Mouse (Mus musculus) forebrain, embryonic 13.5 days (tissue): Measurements from ENCODE around the gene Ncbp3. TPM values are rescaled to one million over a fixed set of nuclear protein-coding genes. Genes with fewer than 3 reads are reported as not detected.

ENCODE experiments used
- ATAC-seq: fragments of 200-750 bp; cut with Nextera tagmentation; 2 replicates; pipeline ENCODE4 v1.8.0; 2017
- H3K27ac ChIP-seq: fragments of 300-500 bp; sonication (generic); 2 replicates; pipeline ENCODE4 v1.5.1; 2015; ENCODE audit warnings: inconsistent platforms, mild to moderate bottlenecking, moderate library complexity
- H3K27me3 ChIP-seq: fragments of 300-500 bp; sonication (generic); 2 replicates; pipeline ENCODE4 v1.6.1; 2015; ENCODE audit warnings: mild to moderate bottlenecking, inconsistent platforms
- H3K36me3 ChIP-seq: fragments of 300-500 bp; sonication (generic); 2 replicates; pipeline ENCODE4 v1.6.1; 2015; ENCODE audit warnings: mild to moderate bottlenecking, inconsistent platforms; ENCODE audit not compliant: poor library complexity, severe bottlenecking
- H3K4me1 ChIP-seq: fragments of 300-500 bp; sonication (generic); 2 replicates; pipeline ENCODE4 v1.6.1; 2015; ENCODE audit warnings: inconsistent platforms
- H3K4me2 ChIP-seq: fragments of 300-500 bp; sonication (generic); 2 replicates; pipeline ENCODE4 v1.6.1; 2015; ENCODE audit warnings: inconsistent platforms, mild to moderate bottlenecking, moderate library complexity
- H3K4me3 ChIP-seq: fragments of 300-500 bp; sonication (generic); 2 replicates; pipeline ENCODE4 v1.5.1; 2015; ENCODE audit warnings: mild to moderate bottlenecking, inconsistent platforms
- H3K9ac ChIP-seq: fragments of 300-500 bp; sonication (generic); 2 replicates; pipeline ENCODE4 v1.6.1; 2015; ENCODE audit warnings: mild to moderate bottlenecking, inconsistent platforms
- H3K9me3 ChIP-seq: fragments of 300-500 bp; sonication (generic); replicated peaks from 2 replicates; pipeline ENCODE4 v1.6.1; 2016; ENCODE audit warnings: inconsistent platforms
- WGBS: fragments of 180-500 bp; shearing (Covaris S2); methylation state at CpG from one replicate; pipeline ENCODE4 v1.1.7; 2015; 5-methylcytosine and 5-hydroxymethylcytosine counted together
- polyA plus RNA-seq: library from polyadenylated mRNA; unstranded; fragments of >200 nt; fragmentation: Nextera tagmentation; extraction: Ambion mirVana; gene quantifications from 2 replicates; pipeline ENCODE4 v1.2.1, GENCODE M21; 2015

Ncbp3 gene
- polyA plus RNA-seq, 1 experiment from 2014 or later: 12.8 TPM

DNA sequence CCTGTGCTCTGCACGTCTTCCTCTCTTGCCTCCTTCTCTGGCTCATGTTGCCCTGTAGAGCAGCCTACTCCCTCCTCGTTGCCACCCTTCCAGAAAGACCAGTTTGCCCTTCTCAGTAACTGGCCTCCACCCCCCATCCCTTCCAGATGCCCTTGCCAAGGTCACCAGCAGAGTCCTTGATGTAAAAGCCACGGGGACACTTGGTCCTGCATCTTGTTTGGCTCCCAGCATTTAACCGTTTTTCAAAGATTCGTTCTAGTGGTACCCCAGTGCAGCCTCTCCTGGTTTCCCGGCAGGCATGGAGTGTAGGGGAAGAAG, 31.5 kb upstream of the Ncbp3 start:
- Histone ChIP-seq H3K36me3 (no peaks in the 10 kb centered on the region), H3K9me3 (no peaks in the 10 kb centered on the region), H3K27ac (no peak overlapping the region), H3K4me3 (no peak overlapping the region), H3K4me2 (no peak overlapping the region), H3K4me1 (peaks cover 22% of the 10 kb centered on the region), H3K9ac (no peak overlapping the region), H3K27me3 (peaks cover 23% of the 10 kb centered on the region)
- no peak for ATAC-seq
- WGBS: 71% methylated on average over 6 of the region's 6 CpGs

DNA sequence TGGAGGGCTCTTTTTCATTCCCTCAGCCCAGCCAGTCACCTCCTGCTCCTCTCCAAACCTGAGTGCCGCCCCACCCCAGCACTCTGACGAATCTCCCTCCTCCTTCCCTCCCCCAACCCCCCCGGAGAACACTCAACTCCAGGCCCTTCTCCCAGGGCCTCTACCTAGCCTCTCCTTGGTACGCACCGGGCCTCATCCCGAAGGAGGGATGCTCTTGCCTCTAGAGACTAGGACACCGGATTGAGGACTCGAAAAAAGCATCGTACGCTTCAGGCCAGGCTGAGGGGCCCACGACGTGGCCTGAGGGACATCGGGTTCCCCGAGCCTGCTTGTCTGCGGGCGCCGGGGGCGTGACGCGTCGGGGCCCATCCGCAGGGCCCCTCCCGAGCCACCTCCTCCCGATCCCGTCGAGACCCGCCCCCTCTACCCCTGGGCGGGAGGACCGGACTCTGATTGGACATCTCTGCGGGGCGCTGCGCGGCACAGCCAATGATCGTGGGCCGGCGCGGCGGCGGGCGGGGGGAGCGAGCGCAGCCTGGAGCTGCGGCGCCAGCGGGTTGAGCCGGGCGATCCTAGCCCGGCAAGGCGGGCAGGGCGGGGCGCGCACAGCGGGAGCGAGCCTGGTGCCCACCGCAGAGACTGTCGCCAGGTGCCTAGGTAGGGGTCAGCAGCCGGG, 29.0 kb upstream of the Ncbp3 start, which contains the start of gene Camkk1:
Camkk1 (plus strand) TSS at position 538 of the 676 bp plus-strand sequence.
- no peaks in the 10 kb centered on the region for H3K36me3 ChIP-seq
- no peaks in the 10 kb centered on the region for H3K9me3 ChIP-seq
- peak within 1 kb of the TSS; percentile 97 for H3K4me2 ChIP-seq
- peak within 1 kb of the TSS; percentile 69 for H3K9ac ChIP-seq
- peaks cover 31% of the 10 kb centered on the region for H3K27me3 ChIP-seq
- peak; percentile 97 for ATAC-seq
- 0 out of 2 replicates have a peak within 1 kb of the TSS, but pooled peaks have one; percentile 17 for H3K27ac ChIP-seq
- H3K4me3 ChIP-seq: peak within 1 kb of the TSS; percentile 68
- WGBS: 2% methylated on average over 56 of the region's 57 CpGs
- H3K4me1 ChIP-seq: peaks cover 22% of the 10 kb centered on the region

DNA sequence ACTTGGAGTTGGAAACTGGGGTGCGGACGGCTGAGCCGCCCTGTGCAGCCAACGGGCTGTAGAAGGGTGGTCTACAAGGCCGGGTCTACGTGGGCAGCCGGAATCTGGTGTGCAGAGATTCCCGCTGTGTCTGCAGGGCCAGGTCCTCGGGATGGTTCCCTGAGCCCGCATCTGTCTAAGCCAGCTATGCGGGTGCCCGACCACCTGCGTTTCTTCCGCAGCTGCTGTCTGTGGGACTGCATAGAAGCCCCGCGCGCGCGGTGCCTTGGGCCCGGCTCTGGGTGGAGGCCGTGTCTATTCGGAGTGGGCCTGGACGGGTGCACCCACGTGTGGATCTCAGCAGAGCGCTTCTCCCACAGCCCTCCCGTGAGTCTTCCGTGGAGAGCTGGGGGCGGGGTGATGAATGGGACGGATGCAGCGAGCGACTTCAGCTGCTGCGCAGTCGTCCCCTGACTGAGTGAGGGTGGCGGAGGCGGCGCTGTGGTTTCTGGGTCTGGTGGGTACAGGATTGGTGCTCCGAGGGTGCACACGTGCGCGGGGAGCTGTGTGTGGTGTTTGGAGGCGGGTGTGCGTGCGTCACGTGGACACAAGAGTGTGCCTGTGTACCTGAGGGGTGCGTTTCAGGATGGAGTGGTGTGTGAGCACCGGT, 28.3 kb upstream of the Ncbp3 start:
- ATAC-seq: peak; percentile 70
- WGBS: under 1% methylated on average over 46 of the region's 46 CpGs
- Histone ChIP-seq H3K27ac (0 out of 2 replicates have a peak overlapping the region, but pooled peaks have one; percentile 17), H3K27me3 (peaks cover 31% of the 10 kb centered on the region), H3K36me3 (no peaks in the 10 kb centered on the region), H3K4me3 (peak overlapping the region; percentile 68), H3K4me1 (peaks cover 22% of the 10 kb centered on the region), H3K9me3 (no peaks in the 10 kb centered on the region), H3K9ac (peak overlapping the region; percentile 69), H3K4me2 (peak overlapping the region; percentile 97)

DNA sequence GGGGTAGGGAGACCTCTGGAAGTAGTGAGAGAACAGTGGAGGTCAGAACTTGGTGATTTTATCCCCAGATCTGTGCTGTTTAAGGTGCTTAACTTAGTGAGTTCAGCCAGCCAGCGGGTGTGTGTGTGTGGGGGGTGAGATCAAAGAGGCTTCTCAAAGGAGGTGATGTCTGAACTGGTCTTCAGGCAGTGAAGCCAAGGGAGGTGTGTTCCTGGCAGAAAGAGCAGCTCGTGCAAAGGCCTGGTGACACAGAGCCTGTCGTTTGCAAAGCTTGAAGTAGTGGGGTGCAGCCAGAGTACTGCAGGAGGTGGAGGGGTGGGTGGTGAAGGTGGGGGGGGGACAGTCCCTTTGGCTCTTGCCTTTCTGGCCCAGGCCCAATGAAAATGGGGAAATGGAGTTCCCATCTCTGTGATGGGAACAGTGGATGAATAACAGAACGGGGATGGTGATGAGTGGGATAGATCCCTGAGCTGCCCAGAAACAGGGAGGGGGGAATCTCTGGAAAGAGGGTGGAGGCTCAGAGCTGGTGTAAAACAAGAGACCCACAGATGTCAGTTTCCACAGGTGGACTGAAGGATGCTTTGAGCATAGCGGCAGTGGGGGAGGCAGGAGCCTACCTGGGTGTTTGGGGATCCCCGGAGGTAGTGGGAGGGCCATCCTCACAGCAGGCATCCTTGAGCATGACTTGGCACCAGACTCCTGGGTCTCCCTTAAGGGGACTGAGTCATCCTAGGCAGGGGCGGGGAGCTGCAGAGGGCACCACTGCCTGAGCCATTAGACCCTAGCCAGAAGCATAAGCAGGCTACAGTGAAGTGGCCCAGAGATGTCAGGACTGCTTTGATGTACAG, 26.4 kb upstream of the Ncbp3 start:
- no peaks in the 10 kb centered on the region for H3K9me3 ChIP-seq
- no peak for ATAC-seq
- H3K9ac ChIP-seq: peak overlapping the region; percentile 8; the same call in 1 of the 2 replicates
- H3K27me3 ChIP-seq: peaks cover 31% of the 10 kb centered on the region
- no peak overlapping the region for H3K4me2 ChIP-seq
- no peaks in the 10 kb centered on the region for H3K36me3 ChIP-seq
- no peak overlapping the region for H3K4me3 ChIP-seq
- WGBS: 64% methylated on average over 7 of the region's 7 CpGs
- H3K27ac ChIP-seq: no peak overlapping the region
- H3K4me1 ChIP-seq: peaks cover 15% of the 10 kb centered on the region

DNA sequence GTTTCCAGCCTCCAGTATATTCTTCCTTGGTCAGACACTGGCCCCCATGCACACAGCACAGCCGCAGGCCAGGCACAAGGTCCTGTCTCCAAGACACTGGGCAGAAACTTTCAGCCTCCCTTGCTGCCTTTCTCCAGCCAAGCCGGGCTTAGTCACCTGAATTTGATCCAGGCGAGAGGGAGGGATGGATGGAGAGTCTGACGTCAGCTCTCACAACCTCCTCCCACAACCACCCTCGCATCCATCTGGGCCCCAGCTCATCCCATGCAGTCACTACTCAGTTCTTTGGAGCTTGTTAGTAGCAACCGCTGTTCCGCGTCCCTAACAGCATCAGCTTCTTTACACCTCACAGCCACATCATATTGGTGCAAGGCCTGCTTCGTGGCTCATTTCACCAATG, 24.5 kb upstream of the Ncbp3 start:
- no peak overlapping the region for H3K27ac ChIP-seq
- H3K4me3 ChIP-seq: no peak overlapping the region
- H3K4me2 ChIP-seq: no peak overlapping the region
- ATAC-seq: no peak
- H3K27me3 ChIP-seq: peaks cover 26% of the 10 kb centered on the region
- WGBS: 54% methylated on average over 9 of the region's 9 CpGs
- no peaks in the 10 kb centered on the region for H3K9me3 ChIP-seq
- H3K4me1 ChIP-seq: peaks cover 14% of the 10 kb centered on the region
- H3K36me3 ChIP-seq: no peaks in the 10 kb centered on the region
- no peak overlapping the region for H3K9ac ChIP-seq

DNA sequence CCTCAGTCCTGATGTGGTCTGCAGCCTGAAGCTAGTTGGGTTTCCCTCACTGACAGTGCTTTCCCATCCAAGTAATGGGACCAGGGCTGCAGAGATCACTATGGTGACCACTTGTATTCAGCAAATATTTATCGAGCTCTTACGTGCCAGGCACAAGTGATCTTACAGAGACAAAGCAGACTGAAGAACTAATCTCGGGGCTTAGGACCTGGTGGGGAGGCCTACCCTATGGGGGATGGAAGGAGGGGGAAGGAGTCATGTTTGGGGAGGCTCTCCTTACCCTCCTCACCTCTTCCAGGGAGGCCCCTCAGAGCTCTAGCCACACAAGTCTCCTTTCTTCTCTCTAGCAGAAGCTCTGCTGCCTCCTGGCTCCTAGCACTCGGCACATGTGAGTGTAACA, 23.8 kb upstream of the Ncbp3 start:
- Histone ChIP-seq H3K9ac (no peak overlapping the region), H3K4me2 (no peak overlapping the region), H3K27ac (no peak overlapping the region; the same call in 1 of the 2 replicates), H3K9me3 (no peaks in the 10 kb centered on the region), H3K4me1 (peaks cover 10% of the 10 kb centered on the region), H3K4me3 (no peak overlapping the region), H3K36me3 (no peaks in the 10 kb centered on the region), H3K27me3 (peaks cover 25% of the 10 kb centered on the region)
- 30% methylated on average over 4 of the region's 4 CpGs for WGBS
- no peak for ATAC-seq

DNA sequence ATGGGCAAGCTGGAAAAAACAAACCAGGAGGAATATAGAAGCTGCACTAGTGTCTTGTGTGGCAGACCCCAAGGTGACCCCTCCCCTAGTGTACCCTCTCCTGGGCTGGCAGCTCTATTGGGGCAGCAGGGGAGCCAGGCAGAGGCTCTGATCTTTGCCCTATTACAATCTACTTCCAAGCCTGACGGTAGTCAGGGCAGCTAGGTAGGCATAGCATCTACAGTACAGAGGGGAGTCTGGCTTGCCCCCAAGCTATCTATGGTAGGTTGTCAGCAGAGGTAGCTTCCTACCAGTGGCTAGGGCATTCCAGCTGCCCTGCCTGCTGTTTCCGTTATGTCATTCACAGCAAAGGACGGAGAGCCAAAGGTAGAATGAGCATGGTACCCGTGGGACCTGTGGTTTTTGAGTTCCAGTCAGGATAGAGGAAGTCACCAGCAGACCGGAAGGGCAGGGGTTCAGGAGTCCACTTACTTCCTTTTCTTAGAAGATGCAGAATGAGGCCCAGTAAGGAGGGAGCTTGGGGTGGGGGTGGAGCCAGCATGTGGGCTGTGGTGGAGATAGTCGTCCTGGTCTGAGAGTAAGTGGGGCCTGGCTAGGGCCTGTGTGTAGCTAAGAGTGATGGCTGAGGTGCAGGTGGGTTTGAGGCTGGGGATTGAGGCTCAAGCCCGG, 23.2 kb upstream of the Ncbp3 start:
- H3K27me3 ChIP-seq: peaks cover 25% of the 10 kb centered on the region
- H3K36me3 ChIP-seq: no peaks in the 10 kb centered on the region
- no peak overlapping the region for H3K4me3 ChIP-seq
- H3K27ac ChIP-seq: no peak overlapping the region; the same call in 1 of the 2 replicates
- H3K4me1 ChIP-seq: peaks cover 10% of the 10 kb centered on the region
- WGBS: 73% methylated on average over 7 of the region's 7 CpGs
- no peak for ATAC-seq
- H3K4me2 ChIP-seq: no peak overlapping the region
- no peak overlapping the region for H3K9ac ChIP-seq
- no peaks in the 10 kb centered on the region for H3K9me3 ChIP-seq

DNA sequence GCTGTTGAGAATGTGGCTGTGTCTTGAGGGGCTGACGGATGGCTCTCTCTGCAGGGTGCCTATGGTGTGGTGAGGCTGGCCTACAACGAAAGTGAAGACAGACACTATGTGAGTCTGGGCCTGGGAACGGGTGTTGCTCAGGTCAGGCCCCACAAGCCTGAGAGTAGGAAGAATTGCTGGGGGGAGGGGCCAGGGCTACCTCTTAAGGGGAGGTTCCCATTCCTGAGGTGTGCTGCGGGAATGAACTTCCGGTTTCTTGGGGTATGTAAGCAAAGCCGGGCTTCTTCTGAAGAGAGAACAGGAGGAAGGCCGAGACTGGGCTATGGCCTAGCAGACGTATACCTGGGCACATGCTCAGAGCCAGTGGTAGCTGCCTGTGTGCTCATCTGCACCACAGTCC, 20.6 kb upstream of the Ncbp3 start:
- peaks cover 8% of the 10 kb centered on the region for H3K4me1 ChIP-seq
- H3K9me3 ChIP-seq: no peaks in the 10 kb centered on the region
- WGBS: 65% methylated on average over 8 of the region's 8 CpGs
- ATAC-seq: no peak
- no peaks in the 10 kb centered on the region for H3K27me3 ChIP-seq
- H3K36me3 ChIP-seq: no peaks in the 10 kb centered on the region
- H3K4me2 ChIP-seq: no peak overlapping the region
- H3K27ac ChIP-seq: no peak overlapping the region
- H3K9ac ChIP-seq: no peak overlapping the region
- H3K4me3 ChIP-seq: no peak overlapping the region

DNA sequence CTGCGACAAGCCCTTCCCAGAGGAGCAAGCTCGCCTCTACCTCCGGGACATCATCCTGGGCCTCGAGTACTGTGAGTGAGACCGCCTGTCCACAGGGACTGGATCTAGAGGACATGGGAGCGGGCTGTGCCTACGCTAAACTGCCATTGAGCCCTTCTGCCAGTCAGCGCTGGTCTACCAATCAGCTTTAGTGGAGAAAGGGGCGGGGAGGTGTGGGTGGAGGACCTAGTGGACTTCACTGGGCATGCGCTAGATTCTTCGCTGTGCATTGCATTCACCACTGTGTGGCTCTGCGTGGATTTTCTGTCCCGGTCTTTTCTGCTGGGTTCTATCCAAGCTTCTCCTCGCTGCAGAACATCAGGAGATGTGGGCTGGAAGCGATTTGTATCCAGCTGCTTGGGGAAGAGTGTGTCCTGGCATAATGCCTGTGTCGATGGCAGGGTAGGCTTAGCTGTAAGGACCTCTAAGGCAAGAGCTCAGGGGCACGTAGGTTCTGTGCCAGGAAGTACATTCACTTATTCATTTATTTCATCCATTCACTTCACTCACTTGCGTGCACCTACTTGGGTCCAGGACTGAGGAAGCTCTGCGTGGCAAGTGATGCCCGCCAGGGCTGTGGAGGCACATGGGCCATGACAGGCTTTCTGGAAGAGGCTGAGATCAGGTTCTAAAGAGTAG, 16.6 kb upstream of the Ncbp3 start:
- peak overlapping the region; percentile 55 for H3K9ac ChIP-seq
- H3K9me3 ChIP-seq: no peaks in the 10 kb centered on the region
- peaks cover 8% of the 10 kb centered on the region for H3K4me1 ChIP-seq
- peaks cover 3% of the 10 kb centered on the region; the same call in 1 of the 2 replicates for H3K36me3 ChIP-seq
- H3K4me2 ChIP-seq: peak overlapping the region; percentile 64
- peak overlapping the region; percentile 29 for H3K4me3 ChIP-seq
- WGBS: 22% methylated on average over 20 of the region's 20 CpGs
- H3K27ac ChIP-seq: peak overlapping the region; percentile 80
- peak; percentile 96 for ATAC-seq
- H3K27me3 ChIP-seq: no peaks in the 10 kb centered on the region

DNA sequence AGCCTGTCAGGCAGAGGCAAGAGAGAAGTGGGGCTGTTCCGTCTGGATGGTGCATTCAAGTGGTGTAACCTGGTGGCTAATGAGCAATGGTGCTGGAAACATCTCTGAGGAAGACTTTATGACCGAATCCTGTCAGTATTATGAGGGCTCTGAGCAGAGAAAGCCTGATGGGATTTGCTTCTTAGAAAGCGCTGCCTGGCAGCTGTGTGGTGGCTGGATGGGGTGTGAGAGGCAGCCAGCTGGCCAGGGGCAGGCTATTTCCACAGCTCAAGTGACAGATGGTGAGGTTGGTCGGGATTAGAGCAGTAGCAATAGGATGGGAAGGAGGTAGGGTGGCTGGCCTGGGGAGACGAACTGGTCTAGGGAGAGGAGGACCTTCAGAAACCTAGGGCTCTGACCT, 16.0 kb upstream of the Ncbp3 start:
- 68% methylated on average over 5 of the region's 5 CpGs for WGBS
- Histone ChIP-seq H3K9ac (peak overlapping the region; percentile 55), H3K27ac (peak overlapping the region; percentile 80), H3K4me2 (peak overlapping the region; percentile 64), H3K4me3 (0 out of 2 replicates have a peak overlapping the region, but pooled peaks have one; percentile 29), H3K4me1 (peaks cover 8% of the 10 kb centered on the region), H3K36me3 (peaks cover 3% of the 10 kb centered on the region; the same call in 1 of the 2 replicates), H3K9me3 (no peaks in the 10 kb centered on the region), H3K27me3 (no peaks in the 10 kb centered on the region)
- peak; percentile 7; the same call in 1 of the 2 replicates for ATAC-seq

DNA sequence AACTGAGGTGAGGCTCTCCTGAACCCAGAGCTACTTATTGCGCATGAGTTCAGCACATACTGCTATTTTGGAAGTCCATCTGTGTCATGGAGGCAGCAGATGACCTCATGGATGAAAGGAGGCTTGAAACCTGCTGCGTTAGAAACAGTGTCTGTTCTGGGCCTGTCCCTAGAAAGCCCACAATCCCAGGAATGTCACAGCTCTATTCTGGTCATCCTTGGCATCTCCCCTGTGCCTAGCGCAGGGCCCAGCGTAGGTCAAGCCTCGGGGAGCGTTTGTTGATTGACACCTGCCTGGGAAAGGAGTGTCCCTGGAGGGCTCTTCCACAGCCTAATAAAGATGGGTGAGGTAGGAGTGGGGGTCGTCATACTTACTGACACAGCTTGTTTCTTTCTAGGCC, 11.5 kb upstream of the Ncbp3 start:
- Histone ChIP-seq H3K4me1 (peaks cover 6% of the 10 kb centered on the region), H3K4me3 (no peak overlapping the region), H3K9me3 (no peaks in the 10 kb centered on the region), H3K27ac (no peak overlapping the region), H3K4me2 (no peak overlapping the region), H3K9ac (no peak overlapping the region), H3K27me3 (no peaks in the 10 kb centered on the region), H3K36me3 (peaks cover 20% of the 10 kb centered on the region; the same call in 1 of the 2 replicates)
- 85% methylated on average over 7 of the region's 7 CpGs for WGBS
- ATAC-seq: no peak
